Mouse (Mus musculus) neural tube, embryonic 15.5 days (tissue): ENCODE results near the gene Fam76b. TPM values are rescaled to one million over a fixed set of nuclear protein-coding genes. Genes with fewer than 3 reads are reported as not detected.

Experiments
- ATAC-seq: fragments of 200-750 bp; cut with Nextera tagmentation; 2 replicates; pipeline ENCODE4 v1.8.0; 2017; ENCODE audit warnings: mild to moderate bottlenecking, moderate TSS enrichment, moderate library complexity; ENCODE audit not compliant: low FRiP score
- H3K27ac ChIP-seq: fragments of 300-500 bp; sonication (generic); replicated peaks from 2 replicates; pipeline ENCODE4 v1.5.1; 2015; ENCODE audit warnings: mild to moderate bottlenecking, inconsistent platforms
- H3K27me3 ChIP-seq: fragments of 300-500 bp; sonication (generic); replicated peaks from 2 replicates; pipeline ENCODE4 v1.6.1; 2015; ENCODE audit warnings: inconsistent platforms
- H3K36me3 ChIP-seq: fragments of 300-500 bp; sonication (generic); 2 replicates; pipeline ENCODE4 v1.6.1; 2015; ENCODE audit warnings: inconsistent platforms
- H3K4me1 ChIP-seq: fragments of 300-500 bp; sonication (generic); 2 replicates; pipeline ENCODE4 v1.6.1; 2015; ENCODE audit warnings: inconsistent platforms
- H3K4me2 ChIP-seq: fragments of 300-500 bp; sonication (generic); 2 replicates; pipeline ENCODE4 v1.6.1; 2015; ENCODE audit warnings: inconsistent platforms, mild to moderate bottlenecking, moderate library complexity
- H3K4me3 ChIP-seq: fragments of 300-500 bp; sonication (generic); replicated peaks from 2 replicates; pipeline ENCODE4 v1.5.1; 2015; ENCODE audit warnings: mild to moderate bottlenecking, inconsistent platforms
- H3K9ac ChIP-seq: fragments of 300-500 bp; sonication (generic); replicated peaks from 2 replicates; pipeline ENCODE4 v1.6.1; 2015; ENCODE audit warnings: mild to moderate bottlenecking, inconsistent platforms
- H3K9me3 ChIP-seq: fragments of 300-500 bp; sonication (generic); replicated peaks from 2 replicates; pipeline ENCODE4 v1.6.1; 2016; ENCODE audit warnings: inconsistent platforms
- WGBS: fragments of 180-500 bp; shearing (Covaris S2); methylation state at CpG from one replicate; pipeline ENCODE4 v1.1.7; 2015; ENCODE audit warnings: mixed read lengths; 5-methylcytosine and 5-hydroxymethylcytosine counted together
- polyA plus RNA-seq: library from polyadenylated mRNA; unstranded; fragments of >200 nt; fragmentation: Nextera tagmentation; extraction: Ambion mirVana; gene quantifications from 2 replicates; pipeline ENCODE4 v1.2.1, GENCODE M21; 2015

The Fam76b gene
- polyA plus RNA-seq, 1 experiment from 2014 or later: 15.5 TPM

DNA sequence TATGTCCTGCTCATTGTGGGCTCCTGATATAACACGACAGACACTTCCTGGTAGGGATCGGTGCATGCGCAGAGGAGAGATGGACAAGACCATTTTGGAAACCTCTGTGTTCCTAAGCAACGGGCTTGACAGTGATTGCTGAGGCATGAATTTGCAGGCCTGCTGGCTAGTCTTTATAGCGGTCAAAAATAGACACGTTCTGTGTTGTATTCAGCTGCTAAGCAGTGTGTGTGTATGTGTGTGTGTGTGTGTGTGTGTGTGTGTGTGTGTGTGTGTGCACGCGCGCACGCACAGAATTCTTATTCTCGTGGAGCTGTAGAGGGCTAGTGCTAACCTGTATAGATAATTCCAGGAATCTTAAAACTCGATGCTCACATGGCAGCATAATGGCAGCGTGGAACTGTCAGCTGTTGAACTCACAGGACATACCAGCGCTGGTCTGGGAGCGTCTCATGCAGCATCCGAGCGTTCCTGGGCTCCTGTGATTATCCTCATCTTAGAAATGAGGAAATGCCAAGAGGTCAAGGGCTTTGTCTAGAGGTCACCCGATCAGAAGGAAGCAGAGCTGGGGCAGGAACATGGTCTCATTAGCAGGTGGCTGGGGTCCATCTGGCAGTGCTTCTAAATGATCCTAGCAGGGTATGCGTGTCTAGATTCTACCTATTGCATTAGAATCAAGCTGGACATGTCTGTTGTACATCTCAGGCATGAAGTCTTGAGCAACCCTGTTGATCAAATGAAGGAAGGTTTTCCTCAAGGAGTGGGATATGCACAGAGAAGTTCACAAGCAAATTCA, 71.2 kb downstream of the Fam76b start:
- Histone ChIP-seq H3K4me1 (0 out of 2 replicates have a peak, but pooled peaks cover 13% of the 10 kb centered on the region), H3K4me3 (no peak overlapping the region), H3K36me3 (no peaks in the 10 kb centered on the region), H3K9me3 (no peaks in the 10 kb centered on the region), H3K9ac (no peak overlapping the region), H3K27ac (peak overlapping the region; percentile 30; the same call in 1 of the 2 replicates), H3K4me2 (no peak overlapping the region), H3K27me3 (no peaks in the 10 kb centered on the region)
- ATAC-seq: peak; percentile 62
- 75% methylated on average over 19 of the region's 19 CpGs for WGBS

DNA sequence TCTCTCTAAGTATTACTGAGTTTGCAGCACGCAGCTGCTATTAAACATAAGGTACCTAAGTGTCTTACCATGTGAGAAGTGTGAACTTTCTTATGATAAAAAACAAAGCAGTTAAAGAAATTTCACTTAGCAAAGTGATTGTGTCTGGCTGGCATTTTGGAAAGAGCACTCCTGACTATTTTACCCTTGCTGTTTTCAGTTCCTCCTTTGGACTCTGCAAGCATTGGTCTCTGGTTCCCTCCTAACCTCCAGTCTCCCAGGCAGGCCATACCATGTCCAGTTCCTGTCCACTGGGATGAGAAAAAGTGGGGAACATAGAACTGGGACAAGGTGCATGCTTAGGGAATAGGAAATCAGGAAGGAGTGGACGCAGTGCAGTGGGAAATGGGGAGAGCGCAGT, 74.5 kb downstream of the Fam76b start:
- Histone ChIP-seq H3K27ac (no peak overlapping the region), H3K9me3 (no peaks in the 10 kb centered on the region), H3K9ac (no peak overlapping the region), H3K36me3 (no peaks in the 10 kb centered on the region), H3K4me2 (no peak overlapping the region), H3K27me3 (no peaks in the 10 kb centered on the region), H3K4me3 (no peak overlapping the region), H3K4me1 (0 out of 2 replicates have a peak, but pooled peaks cover 3% of the 10 kb centered on the region)
- 97% methylated on average over 3 of the region's 3 CpGs for WGBS
- no peak for ATAC-seq

DNA sequence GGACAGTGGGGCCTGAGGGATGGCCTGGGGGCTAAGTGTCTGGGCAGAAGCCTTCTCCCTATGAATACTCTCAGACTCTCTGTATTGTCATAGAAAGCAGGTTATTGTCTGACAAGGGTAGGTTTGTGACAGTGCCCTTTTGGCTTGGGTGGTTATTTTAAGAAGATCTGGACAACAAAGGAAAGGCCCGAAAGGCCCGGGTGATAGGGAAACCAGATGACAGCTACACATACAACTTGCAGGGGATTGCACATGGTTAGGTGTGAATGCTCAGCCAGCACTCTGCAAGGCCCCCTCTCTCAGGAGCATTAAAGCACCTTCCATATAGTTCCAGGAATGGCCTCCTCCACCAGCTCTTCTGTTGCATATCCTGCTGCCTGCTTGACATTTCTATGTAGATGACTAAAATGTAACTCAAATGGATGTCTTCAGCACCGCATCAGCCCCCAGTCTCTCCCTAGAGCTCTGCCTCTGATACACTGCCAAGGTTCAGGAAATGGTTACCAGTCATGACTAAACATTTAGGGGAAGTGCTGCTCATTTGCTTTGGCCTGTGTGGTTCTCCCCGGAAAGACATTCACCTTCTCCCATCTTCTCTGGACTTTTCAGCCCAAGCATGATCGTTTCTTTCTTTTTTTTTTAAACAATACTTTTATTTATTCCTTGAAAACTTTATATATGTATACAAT, 76.7 kb downstream of the Fam76b start:
- no peak overlapping the region for H3K4me2 ChIP-seq
- WGBS: 89% methylated on average over 5 of the region's 5 CpGs
- no peak overlapping the region for H3K4me3 ChIP-seq
- H3K27me3 ChIP-seq: no peaks in the 10 kb centered on the region
- no peak overlapping the region for H3K9ac ChIP-seq
- no peaks in the 10 kb centered on the region for H3K4me1 ChIP-seq
- no peak overlapping the region for H3K27ac ChIP-seq
- no peak for ATAC-seq
- H3K9me3 ChIP-seq: no peaks in the 10 kb centered on the region
- no peaks in the 10 kb centered on the region for H3K36me3 ChIP-seq

Other genes starting within 250 kb of the Fam76b start
- 49.8 and 53.2 TPM in 2 replicates for gene Mtmr2, start 79.3 kb upstream of the Fam76b start, polyA plus RNA-seq
- 33.5 and 44.1 TPM in 2 replicates for gene Cep57, start 609 bp upstream of the Fam76b start, polyA plus RNA-seq